Mouse (Mus musculus) T-cell, adult 2 months (primary cell): ENCODE measurements around the gene Hist1h2bk.

Experiments used
- DNase-seq: peaks from one replicate; pipeline ENCODE4 v3.0.0; 2022; ENCODE audit warnings: low spot score

The Hist1h2bk gene

GRCm38 (mm10) chr13:22035267-22036148 is at the start of gene Hist1h2bk, which contains the start of gene Hist1h2ah:
TSS of gene Hist1h2bk (plus strand) at chr13:22035870.
TSS of gene Hist1h2ah (minus strand) at chr13:22035568.
- DNase-seq: peak; percentile 70

- DNase-seq: no peak
These were observed 43.1 kb upstream of the Hist1h2bk start for GRCm38 (mm10) chr13:21992550-21992949.

DNA sequence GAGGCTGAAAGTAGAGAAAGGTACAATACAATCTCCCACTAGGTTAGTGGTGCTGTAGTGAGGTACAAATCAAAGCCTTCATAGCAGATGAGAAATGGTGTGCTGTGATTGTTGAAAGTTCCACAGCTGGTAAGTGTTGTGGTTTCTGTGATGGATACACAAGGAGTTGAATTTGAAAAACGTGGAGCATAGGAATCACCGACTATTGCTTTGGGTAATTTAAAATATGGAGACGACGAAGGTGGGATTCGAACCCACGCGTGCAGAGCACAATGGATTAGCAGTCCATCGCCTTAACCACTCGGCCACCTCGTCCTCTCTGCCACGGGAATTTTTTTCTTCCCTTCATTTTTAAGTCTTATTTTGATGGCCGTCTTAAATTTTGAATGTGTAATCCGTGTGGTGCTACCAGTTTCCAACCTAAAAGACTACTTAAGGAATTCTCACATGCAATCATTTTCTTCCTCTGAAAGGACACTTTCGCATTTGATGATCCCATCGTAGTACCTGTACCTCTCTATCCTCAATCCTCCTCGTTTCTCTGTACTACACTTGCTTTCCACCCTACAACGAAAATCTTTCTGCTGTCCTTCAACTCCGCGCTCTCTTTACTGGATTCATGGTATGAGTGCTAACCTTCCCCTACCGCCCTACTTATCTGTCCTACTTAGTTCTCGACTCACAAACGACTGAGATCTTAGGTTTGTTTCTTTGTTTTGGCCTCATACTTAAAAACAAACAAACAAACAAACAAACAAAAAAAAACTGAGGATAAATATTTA is 41.5 kb upstream of the Hist1h2bk start:
- DNase-seq: peak; percentile 37

- DNase-seq: no peak
These were observed 40.8 kb upstream of the Hist1h2bk start for GRCm38 (mm10) chr13:21994896-21995295.

DNA sequence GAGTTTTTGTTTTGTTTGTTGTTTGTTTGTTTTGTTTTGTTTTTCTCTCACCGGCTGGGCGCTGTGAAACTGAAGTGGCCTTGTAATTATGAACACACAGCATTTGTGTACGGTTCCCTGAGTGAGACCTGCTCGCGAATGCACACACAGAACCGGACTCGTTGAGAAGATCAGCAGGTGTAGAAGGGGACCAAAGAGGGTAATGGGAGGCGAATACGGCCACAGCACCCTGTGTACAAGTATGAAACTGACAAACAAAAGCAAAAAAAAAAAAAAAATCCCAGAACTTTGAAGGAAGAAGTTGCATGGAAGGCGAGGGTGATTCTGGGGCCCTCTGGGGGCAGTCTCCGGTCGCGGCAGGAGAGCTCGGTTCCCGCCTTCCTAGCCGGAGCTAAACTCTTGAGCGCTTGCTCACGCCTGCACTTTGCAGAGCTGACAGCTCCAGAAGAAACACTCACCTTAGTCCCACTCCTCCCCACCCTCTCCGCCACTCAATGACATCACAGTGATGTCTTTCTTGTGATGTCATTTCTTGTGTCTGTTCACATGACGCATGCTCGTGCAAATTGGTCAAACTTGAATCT is 40.2 kb upstream of the Hist1h2bk start:
- peak; percentile 38 for DNase-seq

- DNase-seq: no peak
These were observed 39.4 kb upstream of the Hist1h2bk start for GRCm38 (mm10) chr13:21996101-21996839.

DNA sequence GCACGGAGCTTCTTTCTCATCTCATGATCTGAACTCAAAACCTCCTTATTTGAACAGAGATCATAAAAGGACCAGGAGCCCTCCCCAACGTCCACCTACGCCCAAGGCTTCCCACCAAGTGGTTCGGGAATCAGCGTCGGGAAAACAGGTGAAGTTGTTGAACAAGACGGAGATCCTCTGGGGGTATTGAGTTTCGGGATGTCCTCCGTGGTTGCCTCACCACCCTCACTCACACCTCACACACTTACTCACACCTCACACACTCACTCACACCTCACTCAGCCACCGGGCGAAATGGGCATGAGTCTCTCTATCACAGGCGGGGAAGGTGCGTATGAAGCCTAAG is 38.9 kb upstream of the Hist1h2bk start:
- no peak for DNase-seq

GRCm38 (mm10) chr13:21997201-21997820 is 38.4 kb upstream of the Hist1h2bk start:
- DNase-seq: no peak

DNA sequence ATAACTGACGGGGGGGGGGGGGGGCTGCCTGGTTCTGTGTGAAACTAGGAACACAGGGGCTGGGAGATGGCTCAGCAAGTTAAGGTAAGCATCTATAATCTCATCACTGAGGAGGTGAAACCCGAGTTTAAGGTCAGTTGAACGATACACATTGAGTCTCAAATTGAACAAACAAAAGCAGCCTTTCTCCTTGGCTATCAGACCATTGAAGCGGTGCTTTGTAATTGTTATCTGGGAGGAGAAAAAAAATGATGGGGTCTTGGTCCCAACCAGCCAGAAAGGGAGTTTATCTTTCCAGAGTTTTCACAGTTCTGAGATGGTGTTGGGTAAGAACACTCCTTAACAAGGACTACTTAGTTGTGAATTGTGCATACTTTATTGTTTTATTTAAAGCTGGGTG is 37.8 kb upstream of the Hist1h2bk start:
- no peak for DNase-seq

DNA sequence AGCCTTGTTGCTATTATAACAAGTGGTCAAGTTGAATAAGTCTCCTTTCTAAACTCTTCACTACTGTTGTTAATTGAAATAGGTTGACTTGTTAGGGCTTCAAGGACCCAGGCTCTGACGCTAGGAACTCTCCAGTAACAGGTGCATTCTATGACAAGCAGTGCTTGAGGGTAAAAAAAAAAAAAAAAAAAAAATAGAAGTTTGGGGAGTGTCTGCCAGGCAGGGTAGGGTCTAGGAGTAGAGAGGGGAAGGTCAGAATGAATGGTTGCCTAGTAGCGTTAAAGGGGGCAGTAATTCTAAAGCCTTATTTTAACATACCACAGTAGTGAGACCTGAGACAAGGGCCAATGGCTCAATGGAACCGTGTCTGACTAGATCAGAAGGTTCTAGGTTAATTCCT is 37.3 kb upstream of the Hist1h2bk start:
- DNase-seq: no peak

- no peak for DNase-seq
These were observed 36.5 kb upstream of the Hist1h2bk start for GRCm38 (mm10) chr13:21999147-21999546.

- no peak for DNase-seq
These were observed 34.3 kb upstream of the Hist1h2bk start for GRCm38 (mm10) chr13:22001346-22001745.

GRCm38 (mm10) chr13:22001823-22002222 is 33.8 kb upstream of the Hist1h2bk start:
- peak; percentile 67 for DNase-seq

- peak; percentile 64 for DNase-seq
These were observed 29.9 kb upstream of the Hist1h2bk start for GRCm38 (mm10) chr13:22005605-22006333.

DNA sequence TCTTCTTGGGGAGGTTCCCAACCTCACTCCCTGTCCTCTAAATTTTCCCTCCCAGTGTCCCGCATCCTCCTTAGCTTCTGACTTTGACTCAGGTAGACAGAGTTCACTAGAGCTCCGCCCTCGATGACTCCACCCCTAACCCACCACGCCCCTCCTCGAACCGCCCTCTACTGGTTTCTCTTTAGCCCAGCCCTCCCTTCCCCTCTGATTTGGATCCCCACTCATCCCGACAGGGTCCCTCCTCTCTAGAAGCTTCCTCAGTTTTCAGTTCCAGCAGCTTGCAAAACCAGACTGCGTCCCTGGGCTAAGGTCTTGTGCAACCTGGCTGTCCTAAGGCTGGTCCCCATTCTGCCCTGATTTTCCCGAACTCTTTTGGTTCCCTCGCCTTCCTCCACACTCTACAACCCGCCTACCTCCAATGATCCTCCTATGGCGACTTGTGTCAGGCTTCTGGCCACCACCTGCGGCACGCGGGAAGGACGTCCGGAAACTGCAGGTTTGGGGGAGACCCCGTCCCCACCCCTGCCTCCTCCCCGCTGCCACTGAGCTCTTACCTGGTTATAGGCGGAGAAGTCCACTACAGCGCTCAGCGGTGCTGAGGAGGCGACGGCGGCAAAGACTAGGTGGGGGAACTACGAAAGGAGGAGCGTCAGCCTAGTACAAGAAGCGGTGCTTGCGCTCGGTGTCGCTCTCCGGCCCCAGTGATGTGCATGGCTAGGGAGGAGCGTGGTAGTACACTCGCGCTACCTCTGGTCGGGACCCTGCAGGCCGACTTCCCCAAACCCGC is 29.1 kb upstream of the Hist1h2bk start:
- peak; percentile 56 for DNase-seq

DNA sequence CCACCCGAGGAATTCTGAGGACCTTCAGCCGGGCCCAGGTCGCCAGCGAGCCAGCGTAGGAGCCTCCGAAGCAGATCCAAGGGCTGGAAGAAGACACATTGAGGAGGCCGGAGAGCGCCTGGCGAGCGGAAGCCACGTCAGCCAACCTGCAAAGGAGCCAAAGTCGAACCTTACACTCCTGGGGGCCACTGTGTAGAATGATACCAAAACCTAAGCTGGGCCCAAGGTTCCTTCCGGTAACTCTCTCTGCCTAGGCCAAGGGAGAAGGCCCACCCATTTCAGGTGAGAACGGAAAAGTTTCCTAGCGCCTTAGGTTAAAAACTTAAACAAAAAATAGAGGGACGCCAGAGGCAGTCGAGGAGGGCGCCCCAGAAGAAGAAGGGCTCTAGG is 28.6 kb upstream of the Hist1h2bk start:
- no peak for DNase-seq

DNA sequence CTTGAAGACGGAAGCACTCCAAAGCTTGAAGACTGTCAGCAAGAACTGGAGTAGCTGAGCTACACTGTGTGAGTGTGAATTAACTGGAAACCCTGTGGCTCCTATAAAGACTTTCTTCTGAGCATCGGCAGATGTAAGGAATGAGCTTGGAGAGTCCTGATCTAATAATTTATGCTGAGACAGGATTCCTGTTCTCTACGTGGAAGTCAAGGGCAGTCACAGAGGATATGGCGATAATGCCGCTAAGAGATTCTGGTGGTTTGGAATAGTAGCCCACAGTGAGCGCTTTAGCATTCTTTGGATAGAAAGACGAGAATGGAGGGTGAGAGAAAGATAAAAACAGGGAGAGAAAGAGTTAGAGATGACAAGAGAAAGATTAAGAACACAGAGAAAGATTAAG is 27.8 kb upstream of the Hist1h2bk start:
- no peak for DNase-seq

GRCm38 (mm10) chr13:22008707-22009106 is 27.0 kb upstream of the Hist1h2bk start:
- no peak for DNase-seq

DNA sequence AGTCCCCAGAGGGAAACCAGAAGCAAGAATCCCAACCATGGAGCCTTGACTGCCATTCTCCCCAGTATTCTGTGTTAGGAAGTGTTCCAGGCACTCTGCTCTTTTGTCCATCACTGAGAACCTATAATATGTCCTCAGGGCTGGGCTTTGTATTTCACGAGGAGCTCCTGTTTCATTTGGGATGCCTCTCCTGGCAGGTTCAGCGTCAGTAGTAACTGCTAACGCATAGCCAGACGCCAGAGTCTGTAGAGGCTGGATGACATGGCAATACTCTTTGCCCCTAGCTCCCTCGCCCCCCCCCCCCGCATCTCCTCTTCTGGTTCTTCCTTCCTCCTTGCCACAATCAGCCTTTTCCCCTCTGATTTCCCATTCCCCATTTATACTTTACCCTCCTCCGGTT is 26.0 kb upstream of the Hist1h2bk start, which contains the start of gene Prss16:
Prss16 (minus strand) TSS at position 101 of the 400 bp plus-strand sequence.
- no peak for DNase-seq

- no peak for DNase-seq
These were observed 22.0 kb upstream of the Hist1h2bk start for GRCm38 (mm10) chr13:22013716-22014115.
